Mouse (Mus musculus) thymus, adult 2 months (tissue): ENCODE measurements around the gene Ddx54. TPM values are rescaled to one million over a fixed set of nuclear protein-coding genes. Genes with fewer than 3 reads are reported as not detected.
A peak's percentile ranks its signal among the peaks of the same experiment; 100 is the strongest.

Experiments
- DNase-seq: peaks from one replicate; pipeline ENCODE4 v3.0.0; 2021
- H3K27ac ChIP-seq: fragments of 200-500 bp; 2 replicates; pipeline ENCODE4 v1.5.1; 2012; ENCODE audit warnings: low read length, control low read depth; ENCODE audit not compliant: control insufficient read depth, insufficient read depth
- H3K27me3 ChIP-seq: fragments of 200-500 bp; 2 replicates; pipeline ENCODE4 v1.6.1; 2012; ENCODE audit warnings: mild to moderate bottlenecking, low read length, moderate library complexity, mixed read lengths; ENCODE audit not compliant: control insufficient read depth, insufficient read depth
- H3K36me3 ChIP-seq: fragments of 200-500 bp; 2 replicates; pipeline ENCODE4 v1.6.1; 2012; ENCODE audit warnings: mild to moderate bottlenecking, low read length, moderate library complexity; ENCODE audit not compliant: control insufficient read depth, insufficient read depth
- H3K4me1 ChIP-seq: fragments of 200-500 bp; replicated peaks from 2 replicates; pipeline ENCODE4 v1.6.1; 2012; ENCODE audit warnings: low read length; ENCODE audit not compliant: control insufficient read depth, insufficient read depth
- H3K4me3 ChIP-seq: fragments of 200-500 bp; 2 replicates; pipeline ENCODE4 v1.5.1; 2012; ENCODE audit warnings: mild to moderate bottlenecking, low read length, control low read depth, moderate library complexity; ENCODE audit not compliant: control insufficient read depth, insufficient read depth
- CTCF ChIP-seq: fragments of 200-500 bp; IDR thresholded peaks from 2 replicates; pipeline ENCODE4 v1.5.1; 2012; ENCODE audit warnings: mild to moderate bottlenecking, control low read depth, low read length, moderate library complexity, borderline replicate concordance; ENCODE audit not compliant: control insufficient read depth, poor library complexity, insufficient read depth; ENCODE audit errors: extremely low read depth
- POLR2A ChIP-seq: fragments of 200-500 bp; IDR thresholded peaks from 2 replicates; pipeline ENCODE4 v1.6.1; 2012; ENCODE audit warnings: mild to moderate bottlenecking, low read length, control low read depth, moderate library complexity; ENCODE audit not compliant: control insufficient read depth, poor library complexity, insufficient read depth; ENCODE audit errors: extremely low read depth
- WGBS: fragments of 180-500 bp; shearing (Covaris S2); methylation state at CpG from one replicate; pipeline ENCODE4 v1.1.7; 2018; 5-methylcytosine and 5-hydroxymethylcytosine counted together
- polyA plus RNA-seq: library from polyadenylated mRNA; depleted of rRNA; stranded (reverse); fragments of >200 nt; gene quantifications from 2 replicates; pipeline ENCODE4 v1.2.3, GENCODE M21; 2012

Ddx54 gene
- polyA plus RNA-seq, 1 experiment: 429 TPM

DNA sequence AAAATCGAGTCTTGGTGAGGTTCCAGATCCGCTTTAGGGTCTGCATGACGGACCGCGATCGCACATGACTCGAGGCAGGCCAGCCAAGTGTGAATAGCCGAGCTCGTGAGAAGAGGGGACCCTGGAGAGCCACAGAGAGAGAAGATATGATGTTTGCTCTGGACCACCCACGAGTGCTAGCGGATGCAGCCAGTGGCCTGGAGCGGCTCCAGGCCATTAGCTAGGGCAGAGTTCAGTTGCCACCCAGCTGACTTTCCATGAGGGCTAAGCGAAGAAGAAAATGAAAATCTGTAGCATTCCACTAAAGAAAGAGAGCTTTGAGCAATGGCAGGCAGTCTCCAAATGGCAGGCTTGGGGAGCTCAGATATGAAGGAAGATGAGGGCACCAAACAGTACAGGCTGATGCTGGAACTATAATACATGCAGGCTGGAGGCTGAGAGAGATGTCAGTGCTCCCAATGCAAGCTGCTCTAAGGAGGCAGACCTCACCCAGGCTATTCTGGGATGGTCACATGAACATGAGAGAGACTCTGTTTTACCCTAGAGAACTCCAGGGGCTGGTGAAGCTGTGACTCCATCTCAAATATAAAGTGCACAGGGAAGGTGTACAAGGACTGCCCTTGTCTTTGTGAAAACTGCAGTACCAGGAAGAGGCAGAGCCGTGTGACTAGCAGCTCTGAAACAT lies 41.3 kb upstream of the Ddx54 start:
- Histone ChIP-seq H3K36me3 (no peaks in the 10 kb centered on the region), H3K27ac (no peak overlapping the region), H3K4me1 (peaks cover 15% of the 10 kb centered on the region), H3K4me3 (no peak overlapping the region), H3K27me3 (no peaks in the 10 kb centered on the region)
- 93% methylated on average over 14 of the region's 14 CpGs for WGBS
- no peak for TF ChIP-seq POLR2A
- TF ChIP-seq CTCF: no peak
- no peak for DNase-seq

GRCm38 (mm10) chr5:120574469-120575063 lies 38.0 kb upstream of the Ddx54 start:
- H3K4me3 ChIP-seq: no peak overlapping the region
- H3K27me3 ChIP-seq: no peaks in the 10 kb centered on the region
- no peak for TF ChIP-seq CTCF
- TF ChIP-seq POLR2A: no peak
- WGBS: 93% methylated on average over 10 of the region's 10 CpGs
- peaks cover 41% of the 10 kb centered on the region for H3K4me1 ChIP-seq
- DNase-seq: no peak
- no peak overlapping the region for H3K27ac ChIP-seq
- H3K36me3 ChIP-seq: no peaks in the 10 kb centered on the region

DNA sequence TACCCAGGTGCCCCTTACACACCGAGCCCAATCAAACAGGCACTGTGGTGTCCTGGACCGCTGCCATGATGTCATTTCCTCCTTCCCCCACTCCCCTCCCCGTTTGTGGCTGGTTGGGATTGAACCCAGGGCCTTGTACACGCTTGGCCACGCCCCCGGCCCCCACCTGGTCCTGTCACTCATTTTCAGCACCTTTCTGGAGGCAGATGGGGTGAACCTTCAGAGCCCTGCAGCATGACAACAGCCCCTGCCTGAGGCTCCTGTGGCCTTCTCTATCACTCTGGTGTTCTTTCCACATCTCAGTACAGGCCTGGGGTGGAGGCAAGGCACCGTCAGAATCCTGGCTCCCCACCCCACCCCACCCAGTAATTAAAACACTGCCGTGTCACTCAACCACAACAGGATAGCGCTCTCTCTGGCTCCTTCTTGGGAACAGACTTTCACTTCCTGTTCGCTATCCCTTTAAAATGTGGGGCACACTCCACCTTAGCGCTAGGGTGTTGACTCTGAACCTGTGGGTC lies 35.7 kb upstream of the Ddx54 start:
- peak; percentile 57 for DNase-seq
- peak overlapping the region; percentile 53 for H3K27ac ChIP-seq
- H3K27me3 ChIP-seq: no peaks in the 10 kb centered on the region
- peaks cover 4% of the 10 kb centered on the region; the same call in 1 of the 2 replicates for H3K36me3 ChIP-seq
- TF ChIP-seq CTCF: no peak
- 0 out of 2 replicates have a peak, but pooled peaks have one; percentile 23 for TF ChIP-seq POLR2A
- H3K4me3 ChIP-seq: no peak overlapping the region
- peaks cover 49% of the 10 kb centered on the region for H3K4me1 ChIP-seq
- WGBS: 13% methylated on average over 11 of the region's 11 CpGs

DNA sequence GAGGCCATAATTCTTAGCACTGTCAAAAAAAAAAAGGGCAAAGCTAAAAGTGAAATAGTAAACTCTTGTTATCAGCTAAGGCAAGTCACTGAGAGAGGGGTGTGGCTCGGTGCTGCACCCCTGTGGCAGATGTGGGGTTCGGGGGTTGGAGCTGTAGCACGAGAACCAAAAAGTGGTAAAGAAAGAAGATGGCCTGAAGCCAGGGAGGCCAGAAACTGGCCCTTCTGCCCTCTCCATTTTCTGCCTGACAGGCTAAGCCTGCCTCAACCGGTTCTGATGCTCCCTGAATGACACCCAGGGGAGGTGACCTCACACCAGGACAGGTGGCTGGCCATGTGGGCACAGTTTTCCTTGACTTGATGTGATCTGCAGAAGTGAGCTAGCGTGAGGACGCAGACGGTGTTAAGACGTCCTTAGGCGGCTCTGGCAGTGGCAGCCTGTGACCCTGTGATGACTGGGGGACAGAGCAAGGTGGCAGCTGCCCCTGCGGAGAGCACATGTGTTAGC lies 34.6 kb upstream of the Ddx54 start:
- DNase-seq: peak; percentile 77
- H3K36me3 ChIP-seq: peaks cover 11% of the 10 kb centered on the region; the same call in 1 of the 2 replicates
- 9% methylated on average over 10 of the region's 10 CpGs for WGBS
- H3K4me3 ChIP-seq: no peak overlapping the region
- TF ChIP-seq CTCF: peak; percentile 56; the same call in 1 of the 2 replicates
- no peak; the same call in 1 of the 2 replicates for TF ChIP-seq POLR2A
- H3K4me1 ChIP-seq: peaks cover 51% of the 10 kb centered on the region
- no peaks in the 10 kb centered on the region for H3K27me3 ChIP-seq
- H3K27ac ChIP-seq: peak overlapping the region; percentile 91

- DNase-seq: peak; percentile 82
- no peak overlapping the region for H3K4me3 ChIP-seq
- peak overlapping the region; percentile 91 for H3K27ac ChIP-seq
- H3K4me1 ChIP-seq: peaks cover 51% of the 10 kb centered on the region
- H3K27me3 ChIP-seq: no peaks in the 10 kb centered on the region
- TF ChIP-seq POLR2A: no peak
- no peak for TF ChIP-seq CTCF
- 3% methylated on average over 12 of the region's 12 CpGs for WGBS
- H3K36me3 ChIP-seq: peaks cover 17% of the 10 kb centered on the region; the same call in 1 of the 2 replicates
Observed at GRCm38 (mm10) chr5:120578504-120579081, 33.9 kb upstream of the Ddx54 start.

GRCm38 (mm10) chr5:120579211-120579897 lies 33.2 kb upstream of the Ddx54 start:
- Histone ChIP-seq H3K4me3 (peak overlapping the region; percentile 19), H3K4me1 (peaks cover 51% of the 10 kb centered on the region), H3K27ac (peak overlapping the region; percentile 88), H3K36me3 (peaks cover 24% of the 10 kb centered on the region; the same call in 1 of the 2 replicates), H3K27me3 (no peaks in the 10 kb centered on the region)
- WGBS: 5% methylated on average over 26 of the region's 26 CpGs
- TF ChIP-seq POLR2A: no peak
- TF ChIP-seq CTCF: 0 out of 2 replicates have a peak, but pooled peaks have one; percentile 9
- DNase-seq: peak; percentile 45
